Mouse (Mus musculus) hindbrain, embryonic 14.5 days (tissue): ENCODE measurements around the gene Use1. TPM values are rescaled to one million over a fixed set of nuclear protein-coding genes. Genes with fewer than 3 reads are reported as not detected.

Experiments
- ATAC-seq: fragments of 200-750 bp; cut with Nextera tagmentation; 2 replicates; pipeline ENCODE4 v1.8.0; 2017; ENCODE audit warnings: moderate number of reproducible peaks, mild to moderate bottlenecking, moderate TSS enrichment, moderate library complexity; ENCODE audit not compliant: low FRiP score
- DNase-seq: peaks from one replicate; pipeline ENCODE4 v3.0.0-alpha.2; 2015; ENCODE audit warnings: low spot score
- H3K27ac ChIP-seq: fragments of 300-500 bp; sonication (generic); 2 replicates; pipeline ENCODE4 v1.5.1; 2014; ENCODE audit warnings: mild to moderate bottlenecking, moderate library complexity
- H3K27me3 ChIP-seq: fragments of 300-500 bp; sonication (generic); 2 replicates; pipeline ENCODE4 v1.6.1; 2014; ENCODE audit warnings: mild to moderate bottlenecking, low read length, mixed read lengths; ENCODE audit not compliant: control insufficient read depth, insufficient read depth
- H3K36me3 ChIP-seq: fragments of 300-500 bp; sonication (generic); replicated peaks from 2 replicates; pipeline ENCODE4 v1.6.1; 2014; ENCODE audit not compliant: control insufficient read depth, insufficient read depth
- H3K4me1 ChIP-seq: fragments of 300-500 bp; sonication (generic); replicated peaks from 2 replicates; pipeline ENCODE4 v1.6.1; 2014; ENCODE audit warnings: antibody characterized with exemption, low read length, mixed read lengths; ENCODE audit not compliant: control insufficient read depth, insufficient read depth
- H3K4me2 ChIP-seq: fragments of 300-500 bp; sonication (generic); replicated peaks from 2 replicates; pipeline ENCODE4 v1.6.1; 2014; ENCODE audit warnings: mild to moderate bottlenecking, moderate library complexity
- H3K4me3 ChIP-seq: fragments of 300-500 bp; sonication (generic); replicated peaks from 2 replicates; pipeline ENCODE4 v1.5.1; 2014; ENCODE audit warnings: mild to moderate bottlenecking, low read length
- H3K9ac ChIP-seq: fragments of 300-500 bp; sonication (generic); 2 replicates; pipeline ENCODE4 v1.6.1; 2014
- H3K9me3 ChIP-seq: fragments of 300-500 bp; sonication (generic); 2 replicates; pipeline ENCODE4 v1.6.1; 2016; ENCODE audit warnings: low read length; ENCODE audit not compliant: control insufficient read depth
- WGBS: fragments of 180-500 bp; shearing (Covaris S2); extraction: QIAGEN DNeasy Blood & Tissue Kit; methylation state at CpG from one replicate; pipeline ENCODE4 v1.1.7; 2014; 5-methylcytosine and 5-hydroxymethylcytosine counted together
- polyA plus RNA-seq: library from polyadenylated mRNA; unstranded; fragments of >200 nt; fragmentation: Nextera tagmentation; extraction: Ambion mirVana; gene quantifications from 2 replicates; pipeline ENCODE4 v1.2.1, GENCODE M21; 2014

Gene Use1
- polyA plus RNA-seq, 1 experiment from 2014 or later = 126 TPM

- ATAC-seq (no peak), DNase-seq (no peak)
- Histone ChIP-seq H3K4me1 (no peaks in the 10 kb centered on the region), H3K9me3 (no peaks in the 10 kb centered on the region), H3K27me3 (no peaks in the 10 kb centered on the region), H3K4me3 (no peak overlapping the region), H3K9ac (no peak overlapping the region), H3K36me3 (peaks cover 98% of the 10 kb centered on the region), H3K4me2 (no peak overlapping the region), H3K27ac (no peak overlapping the region)
- WGBS = 97% methylated on average over 1 of the region's 1 CpGs
Measured at GRCm38 (mm10) chr8:71351520-71351919, 15.1 kb upstream of the Use1 start.

GRCm38 (mm10) chr8:71358026-71358425 is 8.6 kb upstream of the Use1 start:
- Histone ChIP-seq H3K4me1 (no peaks in the 10 kb centered on the region), H3K4me2 (no peak overlapping the region), H3K27me3 (no peaks in the 10 kb centered on the region), H3K9me3 (no peaks in the 10 kb centered on the region), H3K9ac (no peak overlapping the region), H3K36me3 (peaks cover 87% of the 10 kb centered on the region), H3K27ac (no peak overlapping the region), H3K4me3 (no peak overlapping the region)
- 96% methylated on average over 3 of the region's 3 CpGs for WGBS
- ATAC-seq = no peak
- DNase-seq = no peak

GRCm38 (mm10) chr8:71367529-71368176 is 1.0 kb downstream of the Use1 start:
- WGBS = 49% methylated on average over 17 of the region's 17 CpGs

GRCm38 (mm10) chr8:71368366-71368765 is 1.7 kb downstream of the Use1 start:
- DNase-seq (no peak), ATAC-seq (no peak)
- Histone ChIP-seq H3K9me3 (no peaks in the 10 kb centered on the region), H3K4me1 (peaks cover 21% of the 10 kb centered on the region), H3K4me2 (0 out of 2 replicates have a peak overlapping the region, but pooled peaks have one; percentile 65), H3K9ac (no peak overlapping the region), H3K36me3 (peaks cover 14% of the 10 kb centered on the region), H3K27me3 (no peaks in the 10 kb centered on the region), H3K27ac (no peak overlapping the region), H3K4me3 (no peak overlapping the region)

More at GRCm38 (mm10) chr8:71367529-71368176, 1.0 kb downstream of the Use1 start:
- no peak for DNase-seq
- no peak for ATAC-seq
- Histone ChIP-seq H3K4me3 (peak overlapping the region; percentile 60), H3K9me3 (no peaks in the 10 kb centered on the region), H3K4me2 (peak overlapping the region; percentile 65), H3K4me1 (peaks cover 21% of the 10 kb centered on the region), H3K9ac (peak overlapping the region; percentile 73), H3K27me3 (no peaks in the 10 kb centered on the region), H3K27ac (peak overlapping the region; percentile 96), H3K36me3 (peaks cover 14% of the 10 kb centered on the region)

GRCm38 (mm10) chr8:71369040-71369718 is 2.5 kb downstream of the Use1 start:
- ATAC-seq (no peak), DNase-seq (no peak)
- WGBS = 94% methylated on average over 10 of the region's 10 CpGs
- Histone ChIP-seq H3K27me3 (no peaks in the 10 kb centered on the region), H3K9me3 (no peaks in the 10 kb centered on the region), H3K27ac (no peak overlapping the region), H3K9ac (no peak overlapping the region), H3K4me3 (no peak overlapping the region), H3K4me2 (no peak overlapping the region), H3K36me3 (peaks cover 21% of the 10 kb centered on the region), H3K4me1 (peaks cover 21% of the 10 kb centered on the region)

GRCm38 (mm10) chr8:71370711-71371235 is 4.1 kb downstream of the Use1 start:
- DNase-seq (no peak), ATAC-seq (no peak)
- Histone ChIP-seq H3K9me3 (no peaks in the 10 kb centered on the region), H3K4me1 (peaks cover 25% of the 10 kb centered on the region), H3K4me3 (peak overlapping the region; percentile 63), H3K4me2 (peak overlapping the region; percentile 54), H3K27ac (peak overlapping the region; percentile 85), H3K9ac (peak overlapping the region; percentile 64), H3K36me3 (peaks cover 29% of the 10 kb centered on the region), H3K27me3 (no peaks in the 10 kb centered on the region)
- WGBS = 19% methylated on average over 5 of the region's 5 CpGs

- whole genome bisulfite sequencing = 1% methylated on average over 68 of the region's 68 CpGs
- DNase-seq = peak; percentile 96
- Histone ChIP-seq H3K9ac (peak within 1 kb of the TSS; percentile 64), H3K4me1 (peaks cover 27% of the 10 kb centered on the region), H3K27me3 (no peaks in the 10 kb centered on the region), H3K9me3 (no peaks in the 10 kb centered on the region), H3K4me2 (peak within 1 kb of the TSS; percentile 54), H3K36me3 (peaks cover 29% of the 10 kb centered on the region), H3K4me3 (peak within 1 kb of the TSS; percentile 63), H3K27ac (peak within 1 kb of the TSS; percentile 85)
- ATAC-seq = peak; percentile 87
Measured at GRCm38 (mm10) chr8:71371236-71371848, 4.7 kb downstream of the Use1 start, which contains the start of gene Ocel1. TSS of gene Ocel1 (plus strand) at chr8:71371298.

GRCm38 (mm10) chr8:71372427-71372826 is 5.8 kb downstream of the Use1 start:
- no peaks in the 10 kb centered on the region for H3K27me3 ChIP-seq
- 84% methylated on average over 12 of the region's 12 CpGs for WGBS
- ATAC-seq (no peak), DNase-seq (no peak)
- peaks cover 30% of the 10 kb centered on the region for H3K4me1 ChIP-seq
- H3K9ac ChIP-seq = no peak overlapping the region
- no peak overlapping the region for H3K4me3 ChIP-seq
- H3K4me2 ChIP-seq = no peak overlapping the region
- H3K27ac ChIP-seq = no peak overlapping the region
- H3K9me3 ChIP-seq = no peaks in the 10 kb centered on the region
- peaks cover 29% of the 10 kb centered on the region for H3K36me3 ChIP-seq

GRCm38 (mm10) chr8:71373000-71373399 is 6.4 kb downstream of the Use1 start:
- no peaks in the 10 kb centered on the region for H3K27me3 ChIP-seq
- ATAC-seq = no peak
- no peak overlapping the region for H3K4me2 ChIP-seq
- no peak overlapping the region for H3K27ac ChIP-seq
- no peak for DNase-seq
- WGBS = 88% methylated on average over 3 of the region's 3 CpGs
- no peak overlapping the region for H3K4me3 ChIP-seq
- peaks cover 29% of the 10 kb centered on the region for H3K36me3 ChIP-seq
- H3K4me1 ChIP-seq = peaks cover 26% of the 10 kb centered on the region
- no peak overlapping the region for H3K9ac ChIP-seq
- H3K9me3 ChIP-seq = no peaks in the 10 kb centered on the region
